Mouse (Mus musculus) mouse trophoblast stem cell (cell line): ENCODE measurements around the gene Stbd1.

Experiments used
- in situ Hi-C, 2 experiments: fragments of 300-500 bp; cut with MseI, MboI; formaldehyde crosslinking; loops; 2 replicates in 1 of 2; 3 replicates in 1 of 2; pipeline ENCODE4 v1.15.1; 2025

The Stbd1 gene

GRCm38 (mm10) chr5:92602691-92603690, at the start of gene Stbd1:
Gene Stbd1 (plus strand): TSS chr5:92603041.
- in situ Hi-C loops: no loop called here

DNA sequence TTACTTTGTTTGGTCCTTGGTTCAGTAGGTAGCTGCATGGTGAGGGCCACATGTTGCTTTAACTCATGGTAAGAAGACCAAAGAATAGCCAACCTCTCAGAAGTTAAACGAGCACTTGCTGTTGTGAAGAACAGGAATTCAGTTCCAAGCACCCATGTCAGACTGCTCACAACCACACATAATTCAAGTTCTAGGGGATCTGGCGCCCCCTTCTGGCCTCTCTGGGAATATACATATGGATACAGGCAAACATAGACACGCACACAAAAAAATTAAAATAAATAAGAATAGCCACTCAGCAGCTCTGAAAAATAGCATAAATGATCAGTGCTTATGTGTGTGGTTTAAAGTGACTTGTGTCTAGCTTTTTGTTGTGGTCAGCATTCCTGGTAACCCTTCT, 48.9 kb upstream of the Stbd1 start:
- in situ Hi-C loops: no loop called here

- in situ Hi-C loops: no loop called here
Observed at GRCm38 (mm10) chr5:92554443-92554842, 48.4 kb upstream of the Stbd1 start.

GRCm38 (mm10) chr5:92554891-92555511, 47.8 kb upstream of the Stbd1 start, which contains the start of gene Fam47e:
Gene Fam47e (plus strand): TSS chr5:92555069.
- in situ Hi-C loops: no loop called here

DNA sequence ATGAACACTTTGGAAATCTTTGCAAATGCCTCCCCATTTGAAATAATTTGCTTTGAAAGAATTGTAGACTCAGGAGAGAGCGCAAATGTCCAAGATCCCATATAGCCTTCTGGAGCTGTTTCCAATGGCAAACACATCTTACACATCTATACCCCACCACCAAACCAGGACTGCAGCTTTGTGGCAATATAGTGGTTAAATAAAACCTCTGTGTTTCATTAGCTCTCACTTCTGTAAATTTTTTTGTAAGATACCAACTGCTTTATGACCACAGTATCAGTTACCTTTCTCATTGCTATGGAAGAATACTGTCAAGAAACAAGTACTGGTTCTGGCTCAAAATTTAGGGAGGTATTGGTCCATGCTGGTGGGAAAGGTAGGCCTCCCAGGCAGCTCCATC, 46.9 kb upstream of the Stbd1 start:
- in situ Hi-C loops: no loop called here

GRCm38 (mm10) chr5:92557508-92557907, 45.3 kb upstream of the Stbd1 start:
- in situ Hi-C loops: no loop called here

DNA sequence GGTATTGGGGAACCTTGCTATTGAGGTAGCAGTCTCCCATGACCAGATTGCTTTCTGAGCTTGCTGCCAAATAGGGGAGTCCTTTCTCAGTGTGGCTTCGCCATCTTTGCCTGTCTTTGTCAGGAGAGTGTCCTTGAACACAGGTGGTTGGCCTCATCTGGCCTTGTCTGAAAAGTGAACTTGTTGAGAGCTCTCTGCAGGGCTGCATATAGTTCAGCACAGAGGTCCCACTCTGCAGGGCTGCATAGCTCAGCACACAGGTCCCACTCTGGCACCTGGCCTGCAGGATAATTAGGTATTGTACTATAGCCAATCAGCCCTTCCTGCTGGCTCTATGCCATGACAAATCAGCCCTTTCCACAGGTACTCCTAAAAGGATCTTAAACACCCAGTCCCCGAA, 42.6 kb upstream of the Stbd1 start:
- in situ Hi-C loops: no loop called here

- in situ Hi-C loops: no loop called here
Observed at GRCm38 (mm10) chr5:92562002-92562401, 40.8 kb upstream of the Stbd1 start.

DNA sequence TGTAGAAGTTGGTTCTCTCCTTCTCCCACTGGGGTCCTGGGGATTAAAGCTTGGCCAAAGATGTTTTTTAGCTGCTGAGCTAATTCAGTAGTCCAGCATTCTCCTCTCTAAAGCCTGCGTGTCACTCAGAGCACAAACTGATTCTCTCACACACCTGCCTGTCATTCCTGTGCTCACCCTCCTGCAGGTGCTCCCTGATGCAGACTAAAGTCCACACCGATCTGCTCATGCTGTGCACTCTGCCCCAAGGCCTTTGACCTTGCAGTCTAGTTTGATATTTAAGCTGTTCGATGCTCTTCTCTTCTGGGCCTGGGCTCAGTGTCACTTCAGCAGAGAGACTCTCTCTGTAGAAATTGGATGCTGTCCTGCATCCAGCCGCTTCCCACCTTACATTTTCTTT, 31.6 kb upstream of the Stbd1 start:
- in situ Hi-C loops: no loop called here

- in situ Hi-C loops: no loop called here
Observed at GRCm38 (mm10) chr5:92579559-92579958, 23.3 kb upstream of the Stbd1 start.

- in situ Hi-C loops: no loop called here
Observed at GRCm38 (mm10) chr5:92585932-92586331, 16.9 kb upstream of the Stbd1 start.

- in situ Hi-C loops: no loop called here
Observed at GRCm38 (mm10) chr5:92595026-92595425, 7.8 kb upstream of the Stbd1 start.

- in situ Hi-C loops: no loop called here
Observed at GRCm38 (mm10) chr5:92596865-92597264, 6.0 kb upstream of the Stbd1 start.

DNA sequence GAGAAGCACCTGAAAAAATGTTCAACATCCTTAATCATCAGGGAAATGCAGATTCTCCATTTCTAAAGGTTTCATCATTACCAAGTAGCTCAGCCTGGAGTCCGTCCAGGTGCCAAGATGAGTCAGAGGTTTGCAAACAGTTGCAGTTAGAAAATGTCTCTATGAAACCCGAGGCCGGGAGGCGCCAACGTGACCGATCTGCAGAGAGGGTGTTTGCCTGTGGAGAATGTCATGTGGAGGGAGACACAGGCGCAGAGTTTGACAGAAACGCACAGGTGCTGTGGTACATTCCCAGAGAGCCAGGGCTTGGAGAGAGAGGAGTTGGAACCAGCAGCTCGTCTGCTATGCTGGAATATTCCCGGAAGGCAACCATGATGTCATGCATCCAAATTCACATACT, 3.8 kb upstream of the Stbd1 start:
- in situ Hi-C loops: no loop called here

DNA sequence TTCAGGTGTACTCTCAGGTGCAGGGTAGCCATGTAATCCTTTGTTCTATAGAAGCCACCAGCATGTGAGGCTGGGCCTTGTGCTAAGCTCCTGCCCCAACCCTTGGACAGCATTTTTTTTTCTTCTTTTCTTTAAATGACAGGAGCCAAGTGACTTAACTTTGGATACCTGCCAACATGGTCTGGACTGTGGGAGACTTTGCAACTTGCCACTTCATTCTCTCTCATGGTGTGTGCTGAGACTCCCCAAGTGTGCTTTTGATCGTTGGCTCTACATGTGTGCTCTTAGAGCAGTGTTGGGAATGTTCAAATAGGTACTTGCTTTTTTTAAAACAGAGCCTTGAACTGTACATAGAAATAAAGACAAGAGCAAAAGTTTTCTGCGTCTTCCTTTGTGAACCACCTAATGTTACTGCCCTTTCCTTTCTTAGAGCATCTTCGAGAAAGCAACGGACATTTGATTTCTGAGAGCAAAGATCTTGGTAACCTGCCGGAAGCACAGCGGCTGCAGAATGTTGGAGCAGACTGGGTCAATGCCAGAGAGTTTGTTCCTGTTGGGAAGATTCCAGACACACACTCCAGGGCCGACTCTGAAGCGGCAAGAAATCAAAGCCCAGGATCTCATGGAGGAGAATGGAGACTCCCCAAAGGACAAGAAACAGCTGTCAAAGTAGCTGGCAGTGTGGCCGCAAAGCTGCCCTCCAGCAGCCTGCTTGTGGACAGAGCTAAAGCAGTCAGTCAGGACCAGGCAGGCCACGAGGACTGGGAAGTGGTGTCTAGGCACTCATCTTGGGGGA, 1.8 kb downstream of the Stbd1 start:
- in situ Hi-C loops: no loop called here

- in situ Hi-C loops: no loop called here
Observed at GRCm38 (mm10) chr5:92607492-92608229, 4.8 kb downstream of the Stbd1 start.

- in situ Hi-C loops: no loop called here
Observed at GRCm38 (mm10) chr5:92612756-92613155, 9.9 kb downstream of the Stbd1 start.

- in situ Hi-C loops: no loop called here
Observed at GRCm38 (mm10) chr5:92621883-92622282, 19.0 kb downstream of the Stbd1 start.

- in situ Hi-C loops: no loop called here
Observed at GRCm38 (mm10) chr5:92627896-92628295, 25.1 kb downstream of the Stbd1 start.

DNA sequence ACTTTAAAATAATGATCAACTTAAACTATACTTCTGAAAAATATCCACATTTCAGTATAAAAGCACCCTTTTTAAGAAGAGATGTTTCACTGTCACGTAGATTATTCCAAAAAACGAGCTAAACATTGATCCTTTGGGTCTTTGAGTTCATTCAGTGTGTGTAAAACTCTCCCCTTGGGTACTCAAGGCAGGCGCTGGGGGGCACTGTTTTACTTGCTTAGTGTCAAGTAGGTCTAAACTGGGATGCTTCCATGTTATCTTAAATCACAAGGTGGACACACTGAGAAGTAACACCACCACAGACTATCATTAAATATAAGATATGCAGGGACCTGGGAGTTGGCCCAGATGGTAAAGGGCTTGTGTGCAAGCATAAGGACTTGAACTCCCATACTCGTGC, 30.7 kb downstream of the Stbd1 start:
- in situ Hi-C loops: no loop called here

DNA sequence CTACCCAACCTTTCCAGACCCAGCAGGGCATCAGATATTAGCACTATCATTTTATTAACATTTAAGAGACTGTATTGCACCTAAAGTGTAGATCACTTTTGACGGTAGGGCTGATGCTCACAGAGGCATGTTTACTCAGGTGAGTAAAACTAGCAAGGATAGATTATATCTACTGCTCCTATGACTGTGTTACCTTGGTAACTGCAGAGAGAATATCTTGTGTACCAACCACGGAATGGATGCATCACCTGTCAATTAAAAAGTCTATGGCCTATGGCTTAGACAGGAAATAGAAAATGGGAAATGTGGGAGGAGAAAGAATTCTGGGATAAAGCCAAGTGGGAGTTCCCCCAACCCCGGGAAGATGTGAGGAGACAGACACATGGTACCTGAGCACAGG, 32.1 kb downstream of the Stbd1 start:
- in situ Hi-C loops: no loop called here
